Mouse (Mus musculus) heart, adult 2 months (tissue): Measurements from ENCODE around the gene Tmem30c.

ENCODE experiments used
- CTCF ChIP-seq: fragments of 200-600 bp; IDR thresholded peaks from 2 replicates; pipeline ENCODE4 v1.8.1; 2022; ENCODE audit warnings: antibody characterized with exemption, mild to moderate bottlenecking, moderate library complexity
- EP300 ChIP-seq: fragments of 200-500 bp; IDR thresholded peaks from 2 replicates; pipeline ENCODE4 v1.6.1; 2011; ENCODE audit warnings: low read depth, low read length, control low read depth; ENCODE audit not compliant: insufficient read depth
- POLR2A ChIP-seq: fragments of 200-500 bp; IDR thresholded peaks from 2 replicates; pipeline ENCODE4 v1.6.1; 2011; ENCODE audit warnings: mild to moderate bottlenecking, low read depth, low read length, control low read depth; ENCODE audit not compliant: insufficient read depth

GRCm38 (mm10) chr16:57280221-57281217 is 12.1 kb downstream of the Tmem30c start:
- no peak for TF ChIP-seq EP300
- TF ChIP-seq CTCF, result no peak
- no peak for TF ChIP-seq POLR2A
